Mouse (Mus musculus) embryo, embryonic 11.5 days (tissue): ENCODE data around the gene Prss48.

ENCODE experiments used
- DNase-seq: peaks from one replicate; pipeline ENCODE4 v3.0.0-alpha.2; 2012; ENCODE audit warnings: low read depth, low spot score

The Prss48 gene

GRCm38 (mm10) chr3:86002423-86002822, at the start of gene Prss48:
Gene Prss48 (minus strand): TSS chr3:86002491.
- no peak for DNase-seq

- DNase-seq, result no peak
Measured at GRCm38 (mm10) chr3:86049041-86049440, 46.8 kb upstream of the Prss48 start.

- no peak for DNase-seq
Measured at GRCm38 (mm10) chr3:86047686-86048408, 45.6 kb upstream of the Prss48 start.

- DNase-seq, result no peak
Measured at GRCm38 (mm10) chr3:86040286-86041201, 38.3 kb upstream of the Prss48 start.

- no peak for DNase-seq
Measured at GRCm38 (mm10) chr3:86038648-86039047, 36.4 kb upstream of the Prss48 start.

GRCm38 (mm10) chr3:86037926-86038484, 35.7 kb upstream of the Prss48 start:
- DNase-seq, result no peak

GRCm38 (mm10) chr3:86033455-86034090, 31.3 kb upstream of the Prss48 start:
- no peak for DNase-seq

GRCm38 (mm10) chr3:86030566-86030965, 28.3 kb upstream of the Prss48 start:
- no peak for DNase-seq

GRCm38 (mm10) chr3:86028658-86029375, 26.5 kb upstream of the Prss48 start:
- no peak for DNase-seq

GRCm38 (mm10) chr3:86025341-86026137, 23.2 kb upstream of the Prss48 start:
- no peak for DNase-seq

GRCm38 (mm10) chr3:86024065-86024795, 21.9 kb upstream of the Prss48 start:
- DNase-seq, result no peak

- DNase-seq, result no peak
Measured at GRCm38 (mm10) chr3:86021651-86022050, 19.4 kb upstream of the Prss48 start.

GRCm38 (mm10) chr3:86020921-86021650, 18.8 kb upstream of the Prss48 start:
- no peak for DNase-seq

- no peak for DNase-seq
Measured at GRCm38 (mm10) chr3:86017484-86017883, 15.2 kb upstream of the Prss48 start.

GRCm38 (mm10) chr3:86016965-86017364, 14.7 kb upstream of the Prss48 start:
- no peak for DNase-seq

GRCm38 (mm10) chr3:86013837-86014236, 11.5 kb upstream of the Prss48 start:
- no peak for DNase-seq

GRCm38 (mm10) chr3:86011833-86012232, 9.5 kb upstream of the Prss48 start:
- no peak for DNase-seq

- DNase-seq, result no peak
Measured at GRCm38 (mm10) chr3:86011373-86011772, 9.1 kb upstream of the Prss48 start.

GRCm38 (mm10) chr3:86010618-86011017, 8.3 kb upstream of the Prss48 start:
- no peak for DNase-seq
